Mouse (Mus musculus) ES-E14 (cell line): ENCODE results near the gene Lingo1. TPM values are rescaled to one million over a fixed set of nuclear protein-coding genes. Genes with fewer than 3 reads are reported as not detected.

ENCODE experiments used
- DNase-seq: peaks from one replicate; pipeline ENCODE4 v3.0.0-alpha.2; 2013; ENCODE audit warnings: low read depth, low spot score
- H3K27ac ChIP-seq: 2 replicates; pipeline ENCODE4 v1.5.1; 2012; ENCODE audit warnings: low read depth, mild to moderate bottlenecking, low read length, moderate library complexity, mixed read lengths; ENCODE audit not compliant: poor library complexity, insufficient read depth, severe bottlenecking
- H3K36me3 ChIP-seq: 2 replicates; pipeline ENCODE4 v1.6.1; 2012; ENCODE audit warnings: mild to moderate bottlenecking, low read length, moderate library complexity, mixed read lengths; ENCODE audit not compliant: control insufficient read depth, poor library complexity, insufficient read depth, severe bottlenecking
- H3K4me1 ChIP-seq, 2 experiments: fragments of 150-350 bp in 1 of 2; sonication (generic) in 1 of 2; 2 replicates each; pipeline ENCODE4 v1.6.1; 2012; ENCODE audit warnings: low read length in 2 of 2, mild to moderate bottlenecking in 1 of 2, mixed read lengths in 1 of 2; ENCODE audit not compliant: control insufficient read depth in 2 of 2, insufficient read depth in 2 of 2, poor library complexity in 1 of 2
- H3K4me3 ChIP-seq, 2 experiments: fragments of 150-350 bp in 1 of 2; sonication (generic) in 1 of 2; 2 replicates each; pipeline ENCODE4 v1.5.1; 2012; ENCODE audit warnings: low read length in 2 of 2, low read depth in 1 of 2, mild to moderate bottlenecking in 1 of 2, mixed read lengths in 1 of 2; ENCODE audit not compliant: insufficient read depth in 1 of 2, poor library complexity in 1 of 2, severe bottlenecking in 1 of 2
- H3K9ac ChIP-seq: 2 replicates; pipeline ENCODE4 v1.6.1; 2012; ENCODE audit warnings: low read depth, mild to moderate bottlenecking, low read length, mixed read lengths; ENCODE audit not compliant: poor library complexity, insufficient read depth, severe bottlenecking
- H3K9me3 ChIP-seq: fragments of 150-350 bp; sonication (generic); 2 replicates; pipeline ENCODE4 v1.6.1; 2012; ENCODE audit warnings: low read depth, mild to moderate bottlenecking, low read length; ENCODE audit not compliant: control insufficient read depth, insufficient read depth
- CHD2 ChIP-seq: IDR thresholded peaks from 2 replicates; pipeline ENCODE4 v1.6.1; 2014; ENCODE audit warnings: mild to moderate bottlenecking, low read depth, low read length, inconsistent platforms
- HCFC1 ChIP-seq: IDR thresholded peaks from 2 replicates; pipeline ENCODE4 v1.6.1; 2012; ENCODE audit warnings: low read length, inconsistent platforms, borderline replicate concordance; ENCODE audit not compliant: insufficient read depth
- MAFK ChIP-seq: IDR thresholded peaks from 2 replicates; pipeline ENCODE4 v1.6.1; 2014; ENCODE audit warnings: mild to moderate bottlenecking, low read depth, low read length, inconsistent platforms; ENCODE audit not compliant: insufficient read depth
- ZC3H11A ChIP-seq: IDR thresholded peaks from 2 replicates; pipeline ENCODE4 v1.6.1; 2012; ENCODE audit warnings: low read depth, mild to moderate bottlenecking, inconsistent platforms, low read length, borderline replicate concordance
- ZNF384 ChIP-seq: IDR thresholded peaks from 2 replicates; pipeline ENCODE4 v1.6.1; 2012; ENCODE audit warnings: low read depth, low read length, inconsistent platforms
- in situ Hi-C, 2 experiments: fragments of 600-800 bp; cut with MboI; formaldehyde crosslinking; loops; one replicate each; pipeline ENCODE4 v1.15.1; 2025; ENCODE audit warnings: low sequenced_read_pairs in 2 of 2, inconsistent platforms in 1 of 2; ENCODE audit not compliant: unreplicated experiment in 2 of 2
- total RNA-seq: library from RNA; depleted of rRNA; stranded (reverse); fragments of 300-350 nt; gene quantifications from 2 replicates; pipeline ENCODE4 v1.2.3, GENCODE M21; 2012

Lingo1 gene
- total RNA-seq, 1 experiment, result 1.3 TPM

- H3K4me1 ChIP-seq, result no peaks in the 10 kb centered on the region
- H3K4me3 ChIP-seq, result no peak overlapping the region
- H3K9me3 ChIP-seq, result no peaks in the 10 kb centered on the region
- no peak overlapping the region for H3K9ac ChIP-seq
- no peaks in the 10 kb centered on the region for H3K36me3 ChIP-seq
- in situ Hi-C loops, result no loop called here
- H3K27ac ChIP-seq, result no peak overlapping the region
- peak; percentile 12 for DNase-seq
- TF ChIP-seq CHD2 (no peak), ZNF384 (no peak), HCFC1 (no peak), ZC3H11A (no peak), MAFK (no peak)
Observed at GRCm38 (mm10) chr9:56664136-56664535, 132.1 kb downstream of the Lingo1 start.

- in situ Hi-C loops, result no loop called here
- H3K27ac ChIP-seq, result no peak overlapping the region
- no peak for TF ChIP-seq MAFK
- no peak for TF ChIP-seq HCFC1
- no peak for TF ChIP-seq ZC3H11A
- no peak for TF ChIP-seq ZNF384
- TF ChIP-seq CHD2, result no peak
Observed at GRCm38 (mm10) chr9:56662946-56663345, 133.3 kb downstream of the Lingo1 start.

GRCm38 (mm10) chr9:56662405-56662804 is 133.9 kb downstream of the Lingo1 start:
- TF ChIP-seq ZC3H11A (no peak), HCFC1 (no peak), ZNF384 (no peak), CHD2 (no peak), MAFK (no peak)
- no peak overlapping the region for H3K4me3 ChIP-seq
- in situ Hi-C loops, result no loop called here

More at GRCm38 (mm10) chr9:56662946-56663345, 133.3 kb downstream of the Lingo1 start:
- no peak overlapping the region for H3K9ac ChIP-seq
- no peak for DNase-seq
- no peaks in the 10 kb centered on the region for H3K36me3 ChIP-seq
- no peak overlapping the region for H3K4me3 ChIP-seq
- H3K4me1 ChIP-seq, result no peaks in the 10 kb centered on the region
- no peaks in the 10 kb centered on the region for H3K9me3 ChIP-seq

GRCm38 (mm10) chr9:56661217-56661840 is 134.9 kb downstream of the Lingo1 start:
- in situ Hi-C loops, result no loop called here
- H3K9ac ChIP-seq, result no peak overlapping the region
- H3K9me3 ChIP-seq, result no peaks in the 10 kb centered on the region
- H3K4me1 ChIP-seq, result no peaks in the 10 kb centered on the region; a peak in 1 of 4 replicates
- no peak overlapping the region for H3K4me3 ChIP-seq
- no peak for DNase-seq
- H3K36me3 ChIP-seq, result no peaks in the 10 kb centered on the region
- TF ChIP-seq ZNF384 (no peak), MAFK (no peak), CHD2 (no peak), HCFC1 (no peak), ZC3H11A (no peak)
- no peak overlapping the region for H3K27ac ChIP-seq

More at GRCm38 (mm10) chr9:56662405-56662804, 133.9 kb downstream of the Lingo1 start:
- no peaks in the 10 kb centered on the region for H3K9me3 ChIP-seq
- H3K27ac ChIP-seq, result no peak overlapping the region
- no peaks in the 10 kb centered on the region; a peak in 1 of 4 replicates for H3K4me1 ChIP-seq
- no peaks in the 10 kb centered on the region for H3K36me3 ChIP-seq
- DNase-seq, result no peak
- no peak overlapping the region for H3K9ac ChIP-seq
